Mouse (Mus musculus) ES-Bruce4 (cell line): ENCODE measurements at regions not wholly inside any gene's neighbourhood (a gene's known extent, or its start where the extent isn't known, plus 50 kb on each side); places are given as distances from the start of the nearest gene placed in this dataset.

ENCODE experiments used
- CTCF ChIP-seq: IDR thresholded peaks from one replicate; pipeline ENCODE4 v1.8.1; 2011; ENCODE audit warnings: low read depth, low read length
- POLR2A ChIP-seq: IDR thresholded peaks from one replicate; pipeline ENCODE4 v1.8.1; 2011; ENCODE audit warnings: low read length; ENCODE audit not compliant: insufficient read depth

DNA sequence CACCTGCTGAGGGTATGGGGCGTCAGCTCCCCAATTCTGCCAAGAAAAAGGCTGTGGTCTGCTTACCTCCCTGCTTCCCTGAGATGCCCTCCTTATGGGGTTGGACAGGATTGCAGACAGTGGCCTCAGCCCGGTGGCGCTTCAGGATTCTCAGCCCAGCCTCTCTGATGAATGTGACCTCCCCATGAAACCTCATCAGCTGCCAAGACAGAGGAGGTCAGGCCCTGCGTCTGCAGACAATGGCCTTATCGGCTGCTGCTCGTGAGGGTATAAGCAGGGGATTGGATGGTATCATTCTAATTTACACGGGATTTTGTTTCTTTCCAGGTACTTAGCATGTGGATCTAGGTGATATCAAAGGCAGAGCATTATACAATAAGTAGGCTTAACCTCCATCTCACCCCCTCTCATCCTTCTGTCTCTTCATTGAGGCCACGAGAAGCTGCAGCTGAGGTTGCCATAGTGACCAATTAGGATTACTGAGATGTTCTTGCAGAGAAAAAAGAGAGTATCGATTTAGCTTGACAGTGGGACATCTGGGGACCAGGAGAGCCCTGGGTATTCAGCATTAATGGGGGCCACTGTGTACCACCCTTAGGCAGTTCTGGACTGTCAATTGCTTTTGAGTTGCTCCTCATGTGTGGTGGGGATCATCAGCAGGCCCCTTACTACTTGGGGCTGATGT is 327.6 kb upstream of the 4931429L15Rik start:
- TF ChIP-seq POLR2A, result no peak
- no peak for TF ChIP-seq CTCF
